Mouse (Mus musculus) gastrocnemius, adult 2 months (tissue): ENCODE data around the gene Gpr183. TPM values are rescaled to one million over a fixed set of nuclear protein-coding genes. Genes with fewer than 3 reads are reported as not detected.

Experiments used
- DNase-seq: peaks from one replicate; pipeline ENCODE4 v3.0.0; 2022
- H3K27ac ChIP-seq: fragments of 200-600 bp; 2 replicates; pipeline ENCODE4 v1.8.1; 2022; ENCODE audit warnings: mild to moderate bottlenecking
- H3K4me3 ChIP-seq: fragments of 200-600 bp; 2 replicates; pipeline ENCODE4 v1.8.1; 2022; ENCODE audit warnings: mild to moderate bottlenecking, moderate library complexity
- CTCF ChIP-seq: fragments of 200-600 bp; IDR thresholded peaks from 2 replicates; pipeline ENCODE4 v1.8.1; 2022; ENCODE audit warnings: antibody characterized with exemption, mild to moderate bottlenecking, moderate library complexity
- intact Hi-C: fragments of 180-260 bp; cut with DNase I; formaldehyde crosslinking; loops from one replicate; pipeline ENCODE4 v1.15.1; 2025
- total RNA-seq, 2 experiments: library from RNA; stranded (reverse); gene quantifications; 2 replicates each; pipeline ENCODE4 v1.2.3; 2021

Gene Gpr183
- total RNA-seq, 2 experiments from 2014 or later = 0.17 to 0.41 TPM

DNA sequence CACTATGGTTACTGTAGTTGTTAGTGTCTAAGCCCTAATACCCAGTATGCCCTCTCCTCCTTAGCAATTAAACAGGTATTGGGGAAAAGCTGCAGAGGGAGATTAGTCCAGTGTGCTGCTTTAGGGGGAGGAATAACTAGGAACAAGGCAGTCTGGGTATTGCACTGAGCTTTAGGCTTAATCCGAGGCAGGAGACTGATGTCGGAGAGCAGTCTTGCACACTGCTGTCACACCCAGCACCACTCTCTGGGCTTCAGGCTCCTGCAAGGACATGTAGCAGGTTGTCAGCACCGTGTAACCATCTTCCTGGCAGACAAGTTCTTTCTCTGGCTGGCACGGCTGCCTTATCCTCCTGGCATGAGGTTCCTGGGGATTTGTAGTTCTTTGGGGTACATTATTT, 32.8 kb downstream of the Gpr183 start:
- intact Hi-C loops = no loop called here
- no peak for DNase-seq
- no peak for TF ChIP-seq CTCF

DNA sequence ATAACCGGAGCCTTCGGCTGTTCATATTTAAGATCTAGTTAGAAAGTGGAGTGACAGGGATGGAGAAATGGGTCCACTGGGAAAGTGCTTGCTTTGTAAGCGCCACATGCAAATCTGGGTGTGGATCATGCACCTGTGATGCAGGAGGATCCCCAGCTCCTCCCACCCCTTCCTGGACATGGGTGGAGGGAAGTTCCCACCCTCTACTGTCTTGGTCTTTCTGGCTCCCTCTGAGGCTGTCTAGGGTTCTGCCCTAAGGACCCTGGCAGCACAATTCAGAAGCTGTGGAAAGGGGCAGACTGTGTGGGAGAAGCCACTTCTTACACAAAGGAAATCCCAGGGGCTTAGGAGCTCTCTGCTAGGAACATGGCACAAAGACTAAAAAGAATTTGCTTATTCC, 33.4 kb downstream of the Gpr183 start:
- intact Hi-C loops = no loop called here
- DNase-seq = no peak
- Histone ChIP-seq H3K27ac (peak overlapping the region; percentile 31; the same call in 1 of the 2 replicates), H3K4me3 (no peak overlapping the region)
- no peak for TF ChIP-seq CTCF

More for the DNA sequence above, 32.8 kb downstream of the Gpr183 start:
- Histone ChIP-seq H3K27ac (0 out of 2 replicates have a peak overlapping the region, but pooled peaks have one; percentile 31), H3K4me3 (no peak overlapping the region)

DNA sequence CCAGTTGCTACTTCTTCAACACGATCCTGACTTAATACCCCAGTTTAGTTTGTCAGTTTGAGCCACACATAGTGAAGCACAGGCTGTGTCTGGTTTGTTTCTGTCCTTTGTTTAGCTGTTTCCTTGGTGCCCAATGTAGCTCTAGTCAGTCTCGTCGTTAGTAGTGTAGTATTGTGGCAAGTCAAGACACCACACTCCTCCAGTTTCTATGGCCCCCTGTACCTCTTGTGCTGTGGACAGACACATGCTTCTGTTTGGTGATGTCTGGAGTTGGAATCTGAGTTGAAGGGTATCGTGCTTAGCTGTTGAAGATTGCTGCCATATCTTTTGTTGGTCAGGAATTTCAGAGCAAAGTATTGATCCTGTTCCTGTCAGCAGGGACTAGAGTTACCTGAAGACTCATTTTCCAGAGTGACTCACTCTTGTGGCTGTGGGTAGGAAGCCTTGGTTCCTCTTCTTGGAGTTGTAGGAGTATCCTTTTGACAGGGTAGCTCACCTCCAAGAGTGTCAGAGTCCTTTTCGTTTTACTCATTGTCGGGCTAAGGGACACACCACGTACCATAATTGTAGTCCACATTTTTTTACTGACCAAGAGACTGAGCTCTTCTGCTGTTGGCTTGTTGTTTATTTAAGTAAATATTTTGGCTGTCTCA, 34.1 kb downstream of the Gpr183 start:
- Histone ChIP-seq H3K27ac (peak overlapping the region; percentile 16; the same call in 1 of the 2 replicates), H3K4me3 (no peak overlapping the region)
- TF ChIP-seq CTCF = no peak
- intact Hi-C loops = no loop called here
- DNase-seq = no peak

DNA sequence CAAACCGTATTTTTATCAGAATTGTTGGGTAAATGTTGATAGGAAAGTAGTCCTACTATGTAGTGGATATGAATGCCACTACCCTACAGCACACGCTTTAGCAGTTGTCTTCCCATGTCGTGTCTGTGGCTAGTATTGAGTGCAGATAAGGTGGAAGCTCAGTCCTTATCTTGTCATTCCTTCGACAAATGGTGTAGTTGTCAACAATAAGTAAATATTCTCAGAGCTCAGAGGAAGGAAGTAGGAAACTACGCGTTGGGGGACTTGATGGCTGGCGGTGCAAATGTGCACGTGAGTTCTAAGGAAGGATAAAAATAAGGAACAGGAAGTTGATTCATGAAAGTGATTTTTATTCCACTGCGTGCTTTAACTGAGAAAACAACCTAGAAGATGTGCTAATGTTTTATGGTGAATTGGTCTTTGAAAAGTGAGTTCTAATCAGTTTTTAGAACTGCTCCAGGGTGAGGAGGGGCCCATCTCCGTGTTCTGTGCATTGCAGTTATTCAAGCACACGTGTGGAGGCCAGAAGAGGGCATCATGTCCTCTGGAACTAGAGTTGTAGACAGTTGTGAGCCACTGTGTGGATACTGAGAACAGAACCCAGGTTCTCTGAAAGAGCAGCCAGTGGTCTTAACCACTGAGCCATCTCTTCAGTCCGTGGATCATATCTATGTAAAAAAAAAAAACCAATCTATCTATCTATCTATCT, 35.6 kb downstream of the Gpr183 start:
- no peak for TF ChIP-seq CTCF
- no peak for DNase-seq
- intact Hi-C loops = loop anchor here (5.0 kb wide), 1 partner anchor 203 kb away; no protein-coding TSS in a partner anchor
- peak overlapping the region; percentile 20 for H3K27ac ChIP-seq
- H3K4me3 ChIP-seq = no peak overlapping the region

DNA sequence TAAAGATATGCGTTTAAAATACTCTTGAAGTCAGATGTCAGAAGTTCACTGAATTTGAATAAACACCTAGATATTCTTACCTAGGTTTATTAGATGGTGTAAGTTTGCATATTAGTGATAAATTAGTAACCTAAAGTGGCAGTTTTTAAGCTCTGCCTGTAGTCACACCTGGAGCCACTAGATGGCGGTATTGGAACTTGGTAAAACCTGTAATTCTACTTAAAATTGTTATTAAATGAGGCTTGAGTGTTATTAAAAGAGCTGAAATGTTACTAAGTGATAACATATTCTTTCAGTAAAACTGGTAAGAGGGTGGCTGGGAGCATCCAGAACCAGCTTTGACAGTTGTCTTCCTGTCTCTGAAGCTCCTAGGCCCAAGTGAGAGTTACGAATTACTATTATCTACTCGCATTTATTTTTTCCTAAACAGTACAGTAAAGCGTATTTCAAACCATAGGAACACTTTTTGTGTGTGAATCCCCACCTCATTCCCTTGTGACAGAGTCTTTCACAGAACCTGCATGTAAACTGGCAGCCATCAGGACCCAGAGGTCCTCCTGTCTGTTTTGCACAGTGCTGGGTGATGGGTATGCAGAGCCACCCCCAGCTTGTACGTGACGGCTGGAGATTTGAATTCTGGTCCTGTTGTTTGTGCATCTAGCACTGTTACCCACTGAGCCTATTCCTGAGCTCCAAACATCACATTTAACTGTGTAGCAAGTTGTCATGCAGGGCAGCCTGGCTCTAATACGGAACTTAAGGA, 36.4 kb downstream of the Gpr183 start:
- H3K4me3 ChIP-seq = no peak overlapping the region
- intact Hi-C loops = loop anchor here (1.0 to 5.0 kb wide), 2 partner anchors 132 to 204 kb away; no protein-coding TSS in a partner anchor
- peak; percentile 62 for DNase-seq
- H3K27ac ChIP-seq = peak overlapping the region; percentile 20; the same call in 1 of the 2 replicates
- TF ChIP-seq CTCF = peak; percentile 86

DNA sequence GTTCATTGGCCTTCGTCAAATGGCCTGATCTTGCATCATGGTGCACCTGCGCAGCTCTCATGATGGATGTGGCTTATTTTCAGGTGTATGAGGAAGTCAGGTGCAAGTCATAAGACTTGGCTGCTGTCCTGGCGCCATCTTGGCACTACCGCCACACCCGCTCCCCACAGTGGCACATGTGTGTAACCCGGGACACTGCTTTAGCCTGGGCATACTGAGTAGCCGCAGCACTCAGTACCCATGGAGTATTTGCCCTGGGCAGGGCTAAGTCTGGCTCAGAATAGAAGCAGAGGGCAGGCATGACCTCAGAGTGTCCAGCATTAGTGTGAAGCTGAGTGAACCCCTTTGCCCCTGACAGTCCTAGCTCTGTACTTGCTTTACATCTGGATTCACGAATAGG, 37.5 kb downstream of the Gpr183 start:
- intact Hi-C loops = loop anchor here (5.0 kb wide), 1 partner anchor 205 kb away; no protein-coding TSS in a partner anchor
- no peak for DNase-seq
- Histone ChIP-seq H3K4me3 (no peak overlapping the region), H3K27ac (no peak overlapping the region)
- TF ChIP-seq CTCF = no peak

DNA sequence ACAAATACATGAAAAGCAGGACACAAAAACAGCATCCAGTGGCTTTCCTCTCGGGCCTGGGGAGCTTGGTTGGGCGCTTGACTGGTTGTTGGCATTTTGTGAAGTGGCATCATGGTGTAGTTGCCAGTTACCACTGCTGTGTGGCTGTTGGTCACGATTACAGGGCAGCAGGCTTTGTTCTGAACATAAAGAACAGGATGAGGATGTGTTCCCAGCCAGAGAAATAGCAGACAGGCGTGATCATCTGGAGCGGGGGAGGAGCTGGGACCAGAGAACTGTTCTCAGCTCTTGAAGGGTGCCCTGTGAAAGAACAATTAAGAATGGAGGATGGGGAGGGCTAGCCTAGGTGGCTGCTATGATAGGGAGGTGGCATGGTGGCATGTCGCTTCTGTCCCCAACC, 38.1 kb downstream of the Gpr183 start:
- no peak for TF ChIP-seq CTCF
- H3K4me3 ChIP-seq = no peak overlapping the region
- DNase-seq = no peak
- intact Hi-C loops = loop anchor here (5.0 kb wide), 1 partner anchor 205 kb away; no protein-coding TSS in a partner anchor
- no peak overlapping the region for H3K27ac ChIP-seq

DNA sequence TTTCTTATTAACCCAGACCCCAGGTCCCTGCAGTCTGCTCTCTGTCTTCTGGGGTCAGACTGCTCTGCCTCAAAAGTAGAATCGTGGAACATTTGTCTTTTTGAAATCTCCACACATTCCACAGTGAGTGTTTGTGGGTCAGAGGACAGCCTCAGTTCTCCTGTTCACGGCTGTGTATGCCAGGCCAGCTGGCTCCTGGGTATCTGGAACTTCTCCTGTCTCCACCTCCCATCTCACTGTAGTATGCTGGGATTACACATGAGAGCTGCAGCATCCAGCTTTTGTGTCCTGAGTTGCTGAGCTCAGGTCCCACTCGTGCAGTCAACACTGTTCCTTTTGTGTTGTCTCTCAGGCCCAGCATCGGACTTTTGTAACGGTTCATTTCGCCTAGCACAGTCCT, 40.1 kb downstream of the Gpr183 start:
- intact Hi-C loops = loop anchor here (5.0 kb wide), 1 partner anchor 207 kb away; no protein-coding TSS in a partner anchor
- no peak for DNase-seq
- no peak overlapping the region for H3K4me3 ChIP-seq
- H3K27ac ChIP-seq = no peak overlapping the region
- no peak for TF ChIP-seq CTCF

DNA sequence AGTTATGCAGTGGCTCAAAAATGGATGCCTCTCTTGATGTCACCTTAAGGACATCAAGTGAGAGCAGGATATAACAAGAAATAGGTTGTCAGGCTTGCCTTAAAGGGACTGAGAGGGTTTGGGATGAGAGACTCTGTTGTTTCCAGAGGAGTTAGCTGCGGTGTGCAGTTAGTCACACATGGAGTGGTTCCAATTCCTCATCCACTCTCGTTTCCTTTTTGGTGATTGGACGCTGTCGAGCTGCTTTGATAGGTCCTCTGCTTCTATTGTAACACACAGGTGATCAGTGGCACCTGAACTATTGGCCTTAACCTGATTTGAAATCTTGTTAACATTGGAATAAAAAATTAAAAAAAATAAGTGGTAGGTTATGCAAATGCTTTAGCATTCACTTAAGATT, 42.3 kb downstream of the Gpr183 start:
- intact Hi-C loops = no loop called here
- Histone ChIP-seq H3K4me3 (no peak overlapping the region), H3K27ac (no peak overlapping the region)
- no peak for DNase-seq
- TF ChIP-seq CTCF = no peak

DNA sequence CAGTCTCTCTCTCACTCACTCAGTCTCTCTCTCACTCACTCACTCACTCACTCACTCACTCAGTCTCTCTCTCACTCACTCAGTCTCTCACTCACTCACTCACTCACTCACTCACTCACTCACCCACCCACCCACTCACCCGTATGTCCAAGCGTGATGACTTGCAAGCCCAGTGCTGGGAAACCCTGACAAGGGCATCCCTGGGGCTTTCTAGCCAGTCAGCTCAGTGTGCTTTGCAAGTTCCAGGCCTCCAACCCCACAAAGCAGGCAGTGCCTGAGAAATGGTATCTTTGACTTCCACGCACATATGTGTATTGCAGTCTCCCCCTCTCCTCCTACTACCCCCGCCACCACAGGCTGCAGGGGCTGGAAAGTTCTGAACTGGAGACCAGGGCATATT, 43.0 kb downstream of the Gpr183 start:
- DNase-seq = no peak
- intact Hi-C loops = no loop called here
- Histone ChIP-seq H3K4me3 (no peak overlapping the region), H3K27ac (no peak overlapping the region)
- no peak for TF ChIP-seq CTCF

DNA sequence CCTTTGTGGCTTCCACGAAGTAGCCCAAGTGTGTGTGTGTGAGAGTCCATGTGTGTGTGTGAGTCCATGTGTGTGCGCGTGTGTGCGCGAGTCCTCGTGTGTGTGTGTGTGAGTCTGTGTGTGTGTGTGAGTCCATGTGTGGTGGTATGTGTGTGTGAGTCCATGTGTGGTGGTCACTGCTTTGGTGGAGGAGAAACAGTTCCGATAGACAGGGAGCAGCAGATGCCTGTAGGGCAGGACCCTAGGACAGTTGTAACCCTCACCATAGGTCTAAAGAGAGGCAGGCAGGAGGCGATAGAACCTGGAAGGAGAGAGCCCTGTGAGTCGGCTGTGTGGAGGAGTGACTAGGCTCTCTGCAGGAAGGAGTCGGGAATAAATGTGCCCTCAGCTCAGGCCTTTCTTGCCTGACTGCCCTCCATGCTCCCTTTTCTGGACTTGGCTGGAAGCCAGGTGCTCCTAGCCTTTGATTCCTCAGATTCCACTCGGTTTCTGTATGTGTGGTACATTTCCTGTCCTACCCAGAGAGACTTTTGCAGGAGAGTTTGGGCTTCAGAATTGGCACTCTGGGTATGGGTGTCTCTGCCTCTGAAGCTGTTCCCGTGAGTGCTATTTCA, 44.4 kb downstream of the Gpr183 start:
- intact Hi-C loops = no loop called here
- no peak overlapping the region for H3K4me3 ChIP-seq
- DNase-seq = no peak
- H3K27ac ChIP-seq = no peak overlapping the region
- TF ChIP-seq CTCF = no peak

DNA sequence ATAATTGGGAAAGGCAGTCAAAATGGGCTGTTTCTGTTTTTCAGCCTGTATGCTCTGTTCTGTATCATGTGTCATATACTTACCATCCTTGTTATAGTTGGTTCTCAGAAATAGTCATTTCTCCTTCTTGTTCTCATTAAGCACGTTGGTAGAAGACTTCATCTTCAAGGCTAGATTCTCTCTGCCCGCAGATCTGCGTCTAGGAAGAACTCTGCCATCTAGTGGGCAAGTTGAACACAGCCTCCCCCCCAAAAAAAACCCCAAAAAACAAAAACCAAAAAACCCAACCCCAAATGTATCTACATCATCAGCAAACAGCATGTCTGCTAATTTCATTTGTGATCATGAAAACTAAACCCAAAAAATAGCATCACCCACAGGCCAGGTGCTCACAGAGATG, 45.2 kb downstream of the Gpr183 start:
- peak; percentile 78 for TF ChIP-seq CTCF
- no peak overlapping the region for H3K4me3 ChIP-seq
- H3K27ac ChIP-seq = no peak overlapping the region
- intact Hi-C loops = loop anchor here (1.0 kb wide), 1 partner anchor 54 kb away; no protein-coding TSS in a partner anchor
- DNase-seq = no peak

DNA sequence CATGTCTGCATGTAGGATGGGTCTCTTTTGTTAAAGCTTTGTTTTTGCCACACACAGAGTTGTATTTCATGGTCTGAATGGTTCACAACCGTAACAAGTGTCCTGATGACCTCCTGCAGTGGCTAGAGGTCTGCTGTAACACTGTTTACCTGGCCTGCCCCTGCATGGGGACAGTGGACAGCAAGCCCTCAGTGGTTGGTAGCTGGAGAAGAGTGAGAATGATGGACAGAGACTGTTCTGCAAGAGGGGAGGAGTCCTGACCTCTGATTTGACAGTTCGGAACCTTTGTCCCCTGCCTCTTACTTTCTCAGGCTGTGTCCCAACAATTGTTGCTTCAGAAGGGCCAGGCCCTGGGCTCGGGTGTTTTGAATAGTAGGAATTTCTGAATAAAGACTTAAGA, 46.7 kb downstream of the Gpr183 start:
- no peak overlapping the region for H3K4me3 ChIP-seq
- H3K27ac ChIP-seq = no peak overlapping the region
- no peak for DNase-seq
- TF ChIP-seq CTCF = no peak
- intact Hi-C loops = no loop called here
